Mouse (Mus musculus) G1E (cell line): ENCODE data around the gene Pbx4.

Source experiments
- CTCF ChIP-seq: IDR thresholded peaks from 2 replicates; pipeline ENCODE4 v1.5.1; 2012; ENCODE audit warnings: low read depth, low read length, inconsistent platforms, mixed read lengths
- GATA1 ChIP-seq: IDR thresholded peaks from 2 replicates; pipeline ENCODE4 v1.6.1; 2012; ENCODE audit warnings: borderline replicate concordance, low read length, inconsistent platforms, mixed read lengths

DNA sequence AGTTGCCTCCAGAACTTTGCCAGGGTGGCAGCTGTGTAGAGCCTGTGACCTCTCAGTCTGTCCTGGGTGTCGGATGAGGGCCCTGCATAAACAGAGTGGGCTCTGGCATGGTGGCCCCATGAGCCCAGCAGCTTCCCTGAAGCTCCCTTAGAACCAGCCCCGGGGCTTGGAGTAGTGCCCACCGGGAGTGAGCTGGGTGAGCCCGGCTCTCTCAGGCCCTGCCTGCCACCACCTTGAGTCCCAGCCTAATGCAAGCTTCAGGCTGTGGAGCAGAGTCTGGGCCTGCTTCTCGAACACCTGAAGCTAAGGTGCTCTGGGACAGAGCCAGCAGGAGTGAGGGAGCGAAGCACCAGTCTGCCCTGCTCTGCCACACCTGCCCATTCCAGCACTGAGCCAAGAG is 38.6 kb downstream of the Pbx4 start:
- TF ChIP-seq CTCF (no peak), GATA1 (no peak)
